Mouse (Mus musculus) forebrain, embryonic 12.5 days (tissue): ENCODE results near the gene Rbp3. TPM values are rescaled to one million over a fixed set of nuclear protein-coding genes. Genes with fewer than 3 reads are reported as not detected.

Experiments
- ATAC-seq: fragments of 200-750 bp; cut with Nextera tagmentation; 2 replicates; pipeline ENCODE4 v1.8.0; 2017; ENCODE audit warnings: moderate TSS enrichment; ENCODE audit not compliant: low FRiP score
- H3K27ac ChIP-seq: fragments of 300-500 bp; sonication (generic); 2 replicates; pipeline ENCODE4 v1.5.1; 2016; ENCODE audit warnings: mild to moderate bottlenecking
- H3K27me3 ChIP-seq: fragments of 300-500 bp; sonication (generic); 2 replicates; pipeline ENCODE4 v1.6.1; 2016; ENCODE audit warnings: mild to moderate bottlenecking
- H3K36me3 ChIP-seq: fragments of 300-500 bp; sonication (generic); replicated peaks from 2 replicates; pipeline ENCODE4 v1.6.1; 2016; ENCODE audit warnings: mild to moderate bottlenecking
- H3K4me1 ChIP-seq: fragments of 300-500 bp; sonication (generic); 2 replicates; pipeline ENCODE4 v1.6.1; 2016
- H3K4me2 ChIP-seq: fragments of 300-500 bp; sonication (generic); 2 replicates; pipeline ENCODE4 v1.6.1; 2016; ENCODE audit warnings: mild to moderate bottlenecking, moderate library complexity
- H3K4me3 ChIP-seq: fragments of 300-500 bp; sonication (generic); replicated peaks from 2 replicates; pipeline ENCODE4 v1.5.1; 2016; ENCODE audit warnings: mild to moderate bottlenecking
- H3K9ac ChIP-seq: fragments of 300-500 bp; sonication (generic); 2 replicates; pipeline ENCODE4 v1.6.1; 2016; ENCODE audit warnings: mild to moderate bottlenecking
- H3K9me3 ChIP-seq: fragments of 300-500 bp; sonication (generic); 2 replicates; pipeline ENCODE4 v1.6.1; 2016
- WGBS: fragments of 180-500 bp; shearing (Covaris S2); methylation state at CpG from one replicate; pipeline ENCODE4 v1.1.7; 2016; 5-methylcytosine and 5-hydroxymethylcytosine counted together
- polyA plus RNA-seq: library from polyadenylated mRNA; unstranded; fragments of >200 nt; fragmentation: Nextera tagmentation; extraction: Ambion mirVana; gene quantifications from 2 replicates; pipeline ENCODE4 v1.2.1, GENCODE M21; 2016

Rbp3 gene
- polyA plus RNA-seq, 1 experiment from 2014 or later = not detected

GRCm38 (mm10) chr14:33940739-33941138 is 13.1 kb upstream of the Rbp3 start, which contains the start of gene Gdf2:
Gene Gdf2 (plus strand): TSS chr14:33941039.
- Histone ChIP-seq H3K9me3 (no peaks in the 10 kb centered on the region), H3K27ac (no peak within 1 kb of the TSS), H3K4me3 (no peak within 1 kb of the TSS), H3K4me2 (no peak within 1 kb of the TSS), H3K36me3 (no peaks in the 10 kb centered on the region), H3K9ac (no peak within 1 kb of the TSS), H3K4me1 (no peaks in the 10 kb centered on the region), H3K27me3 (no peaks in the 10 kb centered on the region; the same call in 1 of the 2 replicates)
- no peak for ATAC-seq
- WGBS = 84% methylated on average over 8 of the region's 8 CpGs

GRCm38 (mm10) chr14:33942222-33942621 is 11.6 kb upstream of the Rbp3 start:
- Histone ChIP-seq H3K27me3 (no peaks in the 10 kb centered on the region; the same call in 1 of the 2 replicates), H3K9ac (no peak overlapping the region), H3K27ac (no peak overlapping the region), H3K4me3 (no peak overlapping the region), H3K4me2 (no peak overlapping the region), H3K4me1 (no peaks in the 10 kb centered on the region), H3K36me3 (no peaks in the 10 kb centered on the region), H3K9me3 (no peaks in the 10 kb centered on the region)
- WGBS = 83% methylated on average over 5 of the region's 5 CpGs
- ATAC-seq = no peak

- Histone ChIP-seq H3K9ac (no peak overlapping the region), H3K4me2 (no peak overlapping the region), H3K4me3 (no peak overlapping the region), H3K27ac (no peak overlapping the region), H3K36me3 (no peaks in the 10 kb centered on the region), H3K27me3 (no peaks in the 10 kb centered on the region), H3K9me3 (no peaks in the 10 kb centered on the region), H3K4me1 (no peaks in the 10 kb centered on the region)
- 81% methylated on average over 6 of the region's 6 CpGs for WGBS
- no peak for ATAC-seq
Observed at GRCm38 (mm10) chr14:33946125-33946524, 7.7 kb upstream of the Rbp3 start.

DNA sequence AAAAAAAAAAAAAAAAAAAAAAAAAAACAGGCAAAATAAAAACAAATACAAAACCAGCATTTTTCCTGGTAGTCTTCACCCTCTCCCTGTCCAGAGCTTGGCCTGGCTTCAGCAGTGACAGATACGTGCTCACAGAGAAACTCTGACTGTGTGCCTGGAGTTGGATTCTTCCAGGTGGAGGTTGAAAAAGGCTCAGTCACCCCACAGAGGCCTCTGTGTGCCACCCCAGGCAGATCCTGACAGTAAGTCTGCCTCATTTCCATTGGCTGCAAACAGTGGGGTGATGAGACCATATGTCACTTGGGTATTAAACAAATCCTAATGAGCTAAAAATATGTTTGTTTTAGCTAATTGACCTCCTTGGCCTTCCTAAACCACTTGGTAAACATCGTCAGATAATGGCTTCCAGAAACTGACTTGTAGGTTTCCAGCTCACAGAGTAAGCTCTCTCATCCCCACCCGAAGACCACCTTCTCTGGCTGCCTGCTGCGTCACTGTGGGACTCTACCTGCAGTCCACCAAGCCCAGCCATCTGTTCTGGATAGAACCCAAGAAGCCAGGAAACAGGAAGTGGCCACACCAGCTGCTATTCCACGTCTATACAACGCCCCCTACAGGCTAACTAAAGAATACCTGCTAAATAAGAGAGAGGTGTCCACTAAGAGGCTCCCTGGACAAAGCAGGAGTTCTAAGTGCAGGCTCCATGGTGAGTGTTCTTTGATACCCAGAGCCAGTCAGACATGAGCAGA is 1.4 kb upstream of the Rbp3 start:
- H3K4me2 ChIP-seq = no peak overlapping the region
- H3K4me1 ChIP-seq = no peaks in the 10 kb centered on the region
- H3K9me3 ChIP-seq = no peaks in the 10 kb centered on the region
- no peak overlapping the region for H3K4me3 ChIP-seq
- no peak overlapping the region for H3K9ac ChIP-seq
- no peaks in the 10 kb centered on the region for H3K36me3 ChIP-seq
- no peak overlapping the region for H3K27ac ChIP-seq
- 70% methylated on average over 6 of the region's 6 CpGs for WGBS
- no peaks in the 10 kb centered on the region for H3K27me3 ChIP-seq
- no peak for ATAC-seq

- no peak overlapping the region for H3K4me3 ChIP-seq
- no peaks in the 10 kb centered on the region for H3K27me3 ChIP-seq
- H3K36me3 ChIP-seq = no peaks in the 10 kb centered on the region
- no peak overlapping the region for H3K9ac ChIP-seq
- H3K4me2 ChIP-seq = no peak overlapping the region
- 83% methylated on average over 13 of the region's 13 CpGs for WGBS
- ATAC-seq = no peak
- no peak overlapping the region for H3K27ac ChIP-seq
- H3K9me3 ChIP-seq = no peaks in the 10 kb centered on the region
- H3K4me1 ChIP-seq = no peaks in the 10 kb centered on the region
Observed at GRCm38 (mm10) chr14:33956055-33956454, 2.3 kb downstream of the Rbp3 start.

DNA sequence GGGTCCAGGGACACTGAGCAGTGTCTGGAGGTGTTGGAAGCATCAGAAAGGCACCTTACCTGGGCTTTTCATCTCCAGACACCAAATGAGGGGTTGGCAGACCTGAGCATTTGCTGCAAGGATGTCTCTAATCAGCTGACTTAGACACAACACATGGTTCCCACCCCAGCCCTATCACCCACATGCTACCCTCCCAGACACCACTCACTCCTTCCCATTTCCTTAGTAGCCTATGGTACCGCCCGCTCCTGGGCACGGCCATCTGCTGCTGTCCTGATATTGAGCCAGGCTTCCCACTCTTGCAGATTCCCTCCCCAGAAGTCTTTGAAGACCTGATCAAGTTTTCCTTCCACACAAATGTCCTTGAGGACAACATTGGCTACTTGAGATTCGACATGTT is 4.4 kb downstream of the Rbp3 start:
- H3K9me3 ChIP-seq = no peaks in the 10 kb centered on the region

GRCm38 (mm10) chr14:33958841-33959240 is 5.0 kb downstream of the Rbp3 start:
- H3K4me3 ChIP-seq = no peak overlapping the region
- no peak for ATAC-seq
- H3K9me3 ChIP-seq = no peaks in the 10 kb centered on the region
- no peak overlapping the region for H3K4me2 ChIP-seq
- H3K36me3 ChIP-seq = no peaks in the 10 kb centered on the region
- H3K27ac ChIP-seq = no peak overlapping the region
- no peaks in the 10 kb centered on the region for H3K27me3 ChIP-seq
- 74% methylated on average over 3 of the region's 3 CpGs for WGBS
- no peaks in the 10 kb centered on the region for H3K4me1 ChIP-seq
- no peak overlapping the region for H3K9ac ChIP-seq

More for the DNA sequence above, 4.4 kb downstream of the Rbp3 start:
- 84% methylated on average over 4 of the region's 4 CpGs for WGBS
- no peaks in the 10 kb centered on the region for H3K27me3 ChIP-seq
- no peak for ATAC-seq
- H3K4me2 ChIP-seq = no peak overlapping the region
- no peak overlapping the region for H3K9ac ChIP-seq
- no peaks in the 10 kb centered on the region for H3K4me1 ChIP-seq
- H3K36me3 ChIP-seq = no peaks in the 10 kb centered on the region
- H3K27ac ChIP-seq = no peak overlapping the region
- H3K4me3 ChIP-seq = no peak overlapping the region

DNA sequence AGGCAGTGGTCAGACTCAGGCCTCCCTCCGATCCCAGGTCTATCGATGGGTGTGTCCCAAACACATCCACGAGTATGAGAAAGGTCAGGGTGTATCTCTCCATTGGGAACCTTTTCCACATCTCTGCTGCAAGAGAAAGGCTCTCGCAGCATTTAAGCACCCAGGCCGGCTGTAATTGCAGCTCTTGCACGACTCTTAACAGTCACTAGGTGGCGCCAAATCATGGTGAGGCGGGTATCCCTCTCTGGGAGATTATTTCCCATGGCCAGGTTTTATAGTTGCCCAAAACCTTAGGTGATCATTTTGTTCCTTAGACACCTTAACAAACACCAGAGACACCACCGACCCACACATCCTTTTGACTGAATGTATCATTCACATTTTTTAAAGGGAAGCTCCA is 5.5 kb downstream of the Rbp3 start:
- Histone ChIP-seq H3K9ac (no peak overlapping the region), H3K36me3 (no peaks in the 10 kb centered on the region), H3K27ac (no peak overlapping the region), H3K9me3 (no peaks in the 10 kb centered on the region), H3K4me2 (no peak overlapping the region), H3K27me3 (no peaks in the 10 kb centered on the region), H3K4me1 (no peaks in the 10 kb centered on the region), H3K4me3 (no peak overlapping the region)
- 16% methylated on average over 9 of the region's 9 CpGs for WGBS
- ATAC-seq = no peak

GRCm38 (mm10) chr14:33965675-33966074 is 11.9 kb downstream of the Rbp3 start:
- WGBS = 67% methylated on average over 7 of the region's 7 CpGs
- H3K9ac ChIP-seq = no peak overlapping the region

DNA sequence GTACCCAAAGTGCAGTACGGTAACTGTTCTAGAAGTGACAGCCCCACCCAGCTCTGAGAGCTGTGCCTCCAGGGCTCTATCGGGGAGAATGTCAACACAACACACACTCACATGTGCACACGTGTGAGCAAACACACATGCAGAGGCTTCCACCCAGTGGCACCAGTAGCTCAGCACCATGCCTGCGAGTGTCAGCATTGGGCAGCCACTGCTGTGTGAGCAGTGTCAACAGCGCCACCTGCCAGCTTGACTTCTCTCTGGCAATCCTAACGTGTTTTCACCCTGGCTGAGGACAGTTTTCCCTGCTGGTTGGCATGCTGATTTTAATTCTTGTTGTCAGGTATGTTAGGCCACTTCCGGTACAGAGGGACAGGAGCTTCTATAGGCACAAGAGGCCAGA is 18.9 kb downstream of the Rbp3 start:
- no peak overlapping the region for H3K27ac ChIP-seq
- no peaks in the 10 kb centered on the region for H3K4me1 ChIP-seq
- 47% methylated on average over 7 of the region's 7 CpGs for WGBS
- no peak for ATAC-seq
- no peak overlapping the region for H3K4me2 ChIP-seq
- no peak overlapping the region for H3K9ac ChIP-seq
- no peaks in the 10 kb centered on the region for H3K9me3 ChIP-seq
- no peaks in the 10 kb centered on the region for H3K36me3 ChIP-seq
- H3K27me3 ChIP-seq = no peaks in the 10 kb centered on the region; the same call in 1 of the 2 replicates
- no peak overlapping the region for H3K4me3 ChIP-seq

More at GRCm38 (mm10) chr14:33965675-33966074, 11.9 kb downstream of the Rbp3 start:
- ATAC-seq = no peak
- no peaks in the 10 kb centered on the region for H3K36me3 ChIP-seq
- no peak overlapping the region for H3K4me2 ChIP-seq
- no peaks in the 10 kb centered on the region for H3K9me3 ChIP-seq
- no peak overlapping the region for H3K4me3 ChIP-seq
- no peaks in the 10 kb centered on the region for H3K4me1 ChIP-seq
- no peak overlapping the region for H3K27ac ChIP-seq
- no peaks in the 10 kb centered on the region for H3K27me3 ChIP-seq

DNA sequence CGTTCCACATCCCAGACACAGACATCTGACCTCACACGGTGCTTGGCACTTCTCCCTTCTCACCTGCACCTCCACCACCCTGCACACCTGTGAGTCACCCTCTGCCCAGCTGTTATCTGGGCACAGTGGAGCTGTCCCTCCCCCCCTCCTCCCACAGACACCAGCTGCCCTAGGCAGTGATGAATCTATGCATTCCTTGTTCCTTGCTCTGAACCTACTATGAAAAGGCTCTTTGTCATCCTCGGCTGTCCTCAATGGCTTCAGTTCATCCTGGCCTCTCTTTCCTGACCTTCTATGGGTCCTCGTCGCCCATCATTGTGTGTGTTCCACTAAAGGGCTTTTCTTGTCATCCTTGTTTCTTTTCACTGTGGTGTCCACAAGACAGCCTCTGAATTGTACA is 20.9 kb downstream of the Rbp3 start:
- H3K4me2 ChIP-seq = no peak overlapping the region
- H3K36me3 ChIP-seq = no peaks in the 10 kb centered on the region
- H3K27me3 ChIP-seq = peaks cover 12% of the 10 kb centered on the region; the same call in 1 of the 2 replicates
- H3K4me1 ChIP-seq = peaks cover 7% of the 10 kb centered on the region
- H3K27ac ChIP-seq = no peak overlapping the region
- ATAC-seq = no peak
- H3K9ac ChIP-seq = no peak overlapping the region
- H3K4me3 ChIP-seq = no peak overlapping the region
- WGBS = 58% methylated on average over 5 of the region's 5 CpGs
- H3K9me3 ChIP-seq = no peaks in the 10 kb centered on the region

DNA sequence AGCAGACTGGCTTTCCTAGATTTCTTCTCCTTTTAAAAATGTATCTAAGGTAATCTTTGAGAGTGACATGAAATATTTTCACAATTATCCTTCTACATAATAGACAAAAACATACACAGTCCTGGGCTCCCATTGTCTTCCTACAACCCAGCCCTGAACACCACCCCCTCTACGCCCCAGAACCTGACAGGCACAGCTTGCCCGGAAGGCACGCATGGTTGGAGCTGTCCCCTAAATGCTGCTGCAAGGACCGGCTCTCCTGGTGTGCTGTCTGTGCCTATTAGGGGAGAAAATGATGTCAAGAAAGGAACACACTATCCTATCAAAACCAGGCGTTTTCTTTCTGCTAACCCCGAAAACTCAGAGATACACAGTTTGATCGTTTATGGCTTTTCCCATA is 23.9 kb downstream of the Rbp3 start:
- Histone ChIP-seq H3K27me3 (peaks cover 12% of the 10 kb centered on the region; the same call in 1 of the 2 replicates), H3K27ac (no peak overlapping the region), H3K4me2 (no peak overlapping the region), H3K36me3 (no peaks in the 10 kb centered on the region), H3K4me1 (peaks cover 7% of the 10 kb centered on the region), H3K9ac (no peak overlapping the region), H3K9me3 (no peaks in the 10 kb centered on the region), H3K4me3 (no peak overlapping the region)
- 42% methylated on average over 7 of the region's 7 CpGs for WGBS
- no peak for ATAC-seq

GRCm38 (mm10) chr14:33978604-33979059 is 24.8 kb downstream of the Rbp3 start, which contains the start of gene Zfp488:
Gene Zfp488 (minus strand): TSS chr14:33978764.
- Histone ChIP-seq H3K4me3 (peak within 1 kb of the TSS; percentile 39), H3K9ac (peak within 1 kb of the TSS; percentile 53), H3K9me3 (no peaks in the 10 kb centered on the region), H3K4me2 (peak within 1 kb of the TSS; percentile 70), H3K4me1 (peaks cover 7% of the 10 kb centered on the region), H3K27ac (no peak within 1 kb of the TSS), H3K27me3 (peaks cover 12% of the 10 kb centered on the region; the same call in 1 of the 2 replicates), H3K36me3 (no peaks in the 10 kb centered on the region)
- WGBS = 2% methylated on average over 25 of the region's 25 CpGs
- 0 out of 2 replicates have a peak, but pooled peaks have one; percentile 57 for ATAC-seq
